Mouse (Mus musculus) cerebellum, adult 9-10 months (tissue): ENCODE measurements at regions not wholly inside any gene's neighbourhood (a gene's known extent, or its start where the extent isn't known, plus 50 kb on each side); places are given as distances from the start of the nearest gene placed in this dataset.

Experiments used
- DNase-seq: peaks from one replicate; pipeline ENCODE4 v3.0.0; 2022

- peak; percentile 34 for DNase-seq
Observed at GRCm38 (mm10) chr9:31971801-31972628, 58.8 kb upstream of the Barx2 start.

GRCm38 (mm10) chr9:31972629-31972993 is 59.3 kb upstream of the Barx2 start:
- no peak for DNase-seq

GRCm38 (mm10) chr9:31976191-31976590 is 62.9 kb upstream of the Barx2 start:
- DNase-seq = no peak

- DNase-seq = no peak
Observed at GRCm38 (mm10) chr9:31978071-31978470, 64.8 kb upstream of the Barx2 start.

- no peak for DNase-seq
Observed at GRCm38 (mm10) chr9:31979211-31979610, 65.9 kb upstream of the Barx2 start.

GRCm38 (mm10) chr9:31980459-31980858 is 67.2 kb upstream of the Barx2 start:
- no peak for DNase-seq

GRCm38 (mm10) chr9:31983759-31984586 is 70.7 kb upstream of the Barx2 start:
- no peak for DNase-seq

- DNase-seq = no peak
Observed at GRCm38 (mm10) chr9:31988826-31989225, 75.6 kb upstream of the Barx2 start.

GRCm38 (mm10) chr9:31989581-31990360 is 76.5 kb upstream of the Barx2 start:
- DNase-seq = no peak

- DNase-seq = no peak
Observed at GRCm38 (mm10) chr9:31990456-31990855, 77.2 kb upstream of the Barx2 start.

GRCm38 (mm10) chr9:31993631-31994601 is 80.7 kb upstream of the Barx2 start:
- DNase-seq = peak; percentile 61

GRCm38 (mm10) chr9:31995101-31995500 is 81.8 kb upstream of the Barx2 start:
- no peak for DNase-seq

- DNase-seq = no peak
Observed at GRCm38 (mm10) chr9:31995700-31996099, 82.4 kb upstream of the Barx2 start.

- DNase-seq = no peak
Observed at GRCm38 (mm10) chr9:31996466-31997177, 83.4 kb upstream of the Barx2 start.

GRCm38 (mm10) chr9:31997178-31998097 is 84.2 kb upstream of the Barx2 start:
- no peak for DNase-seq

GRCm38 (mm10) chr9:31998488-31999280 is 85.4 kb upstream of the Barx2 start:
- no peak for DNase-seq

GRCm38 (mm10) chr9:31999760-32000159 is 86.5 kb upstream of the Barx2 start:
- no peak for DNase-seq

- DNase-seq = no peak
Observed at GRCm38 (mm10) chr9:32002924-32003323, 89.7 kb upstream of the Barx2 start.

GRCm38 (mm10) chr9:32003730-32004129 is 90.5 kb upstream of the Barx2 start:
- DNase-seq = no peak
